Mouse (Mus musculus) embryo, embryonic 11 days (tissue): ENCODE measurements around the gene Hsf4.

ENCODE experiments used
- DNase-seq: peaks from one replicate; pipeline ENCODE4 v3.0.0-alpha.2; 2015

Hsf4 gene

GRCm38 (mm10) chr8:105306146-105306691 lies 36.6 kb downstream of the Hsf4 start:
- no peak for DNase-seq

DNA sequence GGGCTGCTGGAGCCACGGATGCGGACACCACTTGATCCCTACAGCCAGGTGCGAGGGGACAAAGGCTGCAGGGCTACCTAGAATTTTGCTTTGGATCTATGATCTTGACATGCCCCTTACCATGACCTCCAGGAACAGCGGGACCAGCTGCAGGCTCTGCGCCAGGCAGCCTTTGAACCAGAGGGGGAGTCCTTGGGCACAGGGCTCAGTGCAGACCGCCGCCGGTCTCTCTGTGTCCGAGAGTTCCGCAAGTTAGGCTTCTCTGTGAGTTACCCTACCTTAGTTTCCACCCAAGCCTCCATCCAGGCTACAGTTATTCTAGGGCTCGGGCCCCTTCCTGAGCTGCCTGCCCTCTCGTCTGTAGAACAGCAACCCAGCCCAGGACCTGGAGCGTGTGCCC lies 38.1 kb downstream of the Hsf4 start:
- DNase-seq, result no peak

DNA sequence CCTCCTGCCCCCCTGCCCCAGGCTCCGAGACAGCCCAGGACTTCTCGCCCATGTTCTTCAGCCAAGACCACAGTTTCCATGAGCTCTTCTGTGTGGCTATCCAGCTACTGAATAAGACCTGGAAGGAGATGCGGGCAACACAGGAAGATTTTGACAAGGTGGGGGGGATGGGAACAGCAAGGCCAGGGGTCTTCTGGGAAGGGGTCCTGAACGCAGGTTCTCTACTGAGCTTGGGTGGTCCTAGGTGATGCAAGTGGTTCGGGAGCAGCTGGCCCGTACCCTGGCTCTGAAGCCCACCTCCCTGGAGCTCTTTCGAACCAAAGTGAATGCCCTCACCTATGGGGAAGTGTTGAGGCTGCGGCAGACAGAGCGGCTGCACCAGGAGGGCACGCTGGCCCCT lies 38.8 kb downstream of the Hsf4 start:
- DNase-seq, result no peak

DNA sequence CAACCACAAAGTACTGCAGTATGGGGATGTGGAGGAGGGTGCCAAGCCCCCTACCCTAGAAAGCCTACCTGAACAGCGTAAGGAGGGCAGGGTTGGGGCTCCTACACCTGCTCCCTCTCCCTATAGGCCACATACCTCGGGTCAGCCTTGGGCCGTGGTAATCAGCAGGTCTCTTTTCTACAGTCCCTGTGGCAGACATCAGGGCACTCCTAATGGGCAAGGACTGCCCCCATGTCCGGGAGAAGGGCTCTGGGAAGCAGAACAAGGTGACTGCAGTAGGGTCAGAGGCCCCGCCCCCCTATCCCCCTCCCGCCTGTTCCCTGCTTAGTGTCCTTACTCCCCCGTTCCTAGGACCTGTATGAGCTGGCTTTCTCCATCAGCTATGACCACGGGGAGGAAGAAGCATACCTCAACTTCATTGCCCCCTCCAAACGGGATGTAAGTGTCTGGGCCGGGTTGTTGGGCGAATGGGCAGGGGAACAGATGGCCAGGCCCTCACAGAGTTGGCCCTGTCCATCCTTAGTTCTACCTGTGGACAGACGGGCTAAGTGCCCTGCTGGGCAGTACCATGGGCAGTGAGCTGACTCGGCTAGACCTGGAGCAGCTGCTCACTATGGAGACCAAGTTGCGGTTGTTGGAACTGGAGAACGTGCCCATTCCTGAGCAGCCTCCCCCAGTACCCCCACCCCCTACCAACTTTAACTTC lies 39.7 kb downstream of the Hsf4 start:
- no peak for DNase-seq

GRCm38 (mm10) chr8:105310118-105310517 lies 40.5 kb downstream of the Hsf4 start:
- DNase-seq, result no peak

DNA sequence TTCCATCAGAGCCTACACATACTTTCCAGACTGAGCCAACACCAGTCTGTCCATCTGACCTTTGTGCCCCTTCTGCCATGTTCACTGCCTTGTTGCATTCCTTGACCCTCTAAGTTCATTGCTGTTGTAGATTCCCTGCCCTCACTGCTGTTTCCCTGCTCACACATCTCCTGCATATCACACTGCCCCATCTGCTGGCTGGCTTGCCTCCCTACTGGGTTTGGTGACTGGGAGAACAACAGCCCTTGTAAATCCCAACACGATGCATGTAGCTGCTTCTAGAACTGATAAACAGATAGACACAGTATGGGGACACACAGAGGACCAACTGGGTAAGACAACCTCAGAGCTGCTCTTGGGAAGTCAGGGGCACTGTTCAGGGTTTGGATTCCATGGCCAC lies 42.1 kb downstream of the Hsf4 start:
- DNase-seq, result no peak

GRCm38 (mm10) chr8:105312891-105313481 lies 43.4 kb downstream of the Hsf4 start:
- DNase-seq, result no peak

- DNase-seq, result peak; percentile 28
Measured at GRCm38 (mm10) chr8:105313622-105314402, 44.2 kb downstream of the Hsf4 start.

- no peak for DNase-seq
Measured at GRCm38 (mm10) chr8:105315073-105315769, 45.6 kb downstream of the Hsf4 start.

- DNase-seq, result no peak
Measured at GRCm38 (mm10) chr8:105317941-105318340, 48.3 kb downstream of the Hsf4 start.

- DNase-seq, result no peak
Measured at GRCm38 (mm10) chr8:105318662-105319190, 49.1 kb downstream of the Hsf4 start.

DNA sequence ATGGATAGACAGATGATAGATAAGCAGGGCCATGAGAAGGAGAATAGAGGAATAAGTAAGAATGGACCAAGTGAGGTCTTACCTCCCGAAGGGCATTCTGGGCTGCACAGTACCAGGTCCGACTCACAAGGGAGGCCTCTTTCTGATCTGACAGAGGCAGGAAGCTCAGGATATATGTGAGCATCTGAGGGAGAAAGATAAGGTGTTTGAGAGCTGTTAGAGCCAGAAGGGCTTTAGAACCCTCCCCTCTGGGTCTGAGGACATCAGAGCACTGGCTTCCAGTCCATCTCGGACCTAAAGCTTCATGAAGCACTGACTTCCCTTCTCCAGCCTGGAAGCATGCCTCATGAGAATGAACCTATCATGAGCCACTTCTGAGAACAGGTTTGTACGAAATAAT lies 53.6 kb downstream of the Hsf4 start:
- no peak for DNase-seq
